ENCODE assay signal across 8 mouse cellular contexts in the genomic region with DNA sequence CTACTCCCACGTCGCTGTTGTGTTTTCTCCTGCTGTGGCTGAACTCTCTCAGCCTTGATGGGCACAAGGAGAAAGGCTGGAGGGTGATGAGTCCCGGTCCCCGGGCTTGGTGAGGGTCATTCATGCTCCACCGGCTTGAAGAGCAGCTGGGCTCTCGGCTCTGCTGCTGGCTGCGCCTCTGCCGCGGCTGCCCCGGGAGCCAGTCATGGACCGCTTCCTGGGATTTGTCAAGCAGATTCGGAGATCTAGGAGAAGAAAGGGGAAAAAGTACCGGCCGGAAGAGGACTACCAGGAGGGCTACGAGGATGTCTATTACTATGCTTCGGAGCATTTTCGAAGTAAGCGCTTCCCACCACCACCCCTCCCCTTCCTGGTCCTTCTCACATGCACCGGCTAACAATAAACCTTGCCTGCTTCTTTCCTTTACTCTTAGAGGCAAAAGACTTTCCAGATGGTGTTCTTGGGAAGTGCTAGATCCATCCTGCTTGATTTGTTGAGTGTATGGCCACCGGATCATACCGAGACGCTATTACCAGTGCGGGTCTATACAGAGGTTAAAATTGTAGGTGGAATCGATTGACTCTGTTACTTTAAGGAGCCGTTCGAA.
A peak's percentile ranks its signal among the peaks of the same experiment; 100 is the strongest.
DNase-seq lines count a peak whose midpoint lies in the region; ATAC-seq and TF ChIP-seq lines count a peak whose summit lies in the region.

No protein-coding gene starts in this region.

- H3K9me3 ChIP-seq in kidney, embryonic 15.5 days (replicated peaks) = no peaks in the 10 kb centered on the region
- H3K9me3 ChIP-seq in forebrain, postnatal 0 days (ENCODE audit: low read length) = no peaks in the 10 kb centered on the region
- H3K9me3 ChIP-seq in liver, embryonic 12.5 days (replicated peaks) = no peaks in the 10 kb centered on the region
- H3K9me3 ChIP-seq in stomach, embryonic 14.5 days (ENCODE audit: control insufficient read depth, low read depth, low read length) = no peaks in the 10 kb centered on the region

- no peak for TF ChIP-seq CTCF in cortical plate, adult 2 months (IDR thresholded peaks at IDR 0.05; ENCODE audit: extremely low read depth, insufficient read depth, low read length)
- no peak for TF ChIP-seq CTCF in forebrain, postnatal 0 days (IDR thresholded peaks at IDR 0.05; ENCODE audit: low read depth)

- WGBS in kidney, embryonic 15.5 days = 2% methylated on average over 26 of the region's 26 CpGs
- WGBS in forebrain, postnatal 0 days = 2% methylated on average over 26 of the region's 26 CpGs
- 5% methylated on average over 26 of the region's 26 CpGs for WGBS in liver, embryonic 12.5 days (ENCODE audit: insufficient replicate concordance)
- 2% methylated on average over 26 of the region's 26 CpGs for WGBS in stomach, embryonic 14.5 days

- TF ChIP-seq POLR2A in cortical plate, adult 2 months (IDR thresholded peaks at IDR 0.05; ENCODE audit: extremely low read depth, insufficient read depth, low read length) = no peak

- H3K27me3 ChIP-seq in kidney, embryonic 15.5 days = peaks cover 36% of the 10 kb centered on the region; the same call in 1 of the 2 replicates
- no peaks in the 10 kb centered on the region for H3K27me3 ChIP-seq in forebrain, postnatal 0 days (ENCODE audit: insufficient read depth, low read length)
- H3K27me3 ChIP-seq in liver, embryonic 12.5 days (replicated peaks) = peaks cover 39% of the 10 kb centered on the region
- no peaks in the 10 kb centered on the region for H3K27me3 ChIP-seq in stomach, embryonic 14.5 days (ENCODE audit: control insufficient read depth, insufficient read depth, low read length)

- peaks cover 25% of the 10 kb centered on the region for H3K4me1 ChIP-seq in kidney, embryonic 15.5 days
- no peaks in the 10 kb centered on the region for H3K4me1 ChIP-seq in cortical plate, adult 2 months (ENCODE audit: control insufficient read depth, insufficient read depth, low read length)
- H3K4me1 ChIP-seq in forebrain, postnatal 0 days (ENCODE audit: insufficient read depth) = peaks cover 11% of the 10 kb centered on the region; the same call in 1 of the 2 replicates
- H3K4me1 ChIP-seq in liver, embryonic 12.5 days = no peaks in the 10 kb centered on the region
- peaks cover 13% of the 10 kb centered on the region; the same call in 1 of the 2 replicates for H3K4me1 ChIP-seq in stomach, embryonic 14.5 days (ENCODE audit: control insufficient read depth, insufficient read depth, low read length)

- peak overlapping the region; percentile 72 for H3K4me2 ChIP-seq in kidney, embryonic 15.5 days
- H3K4me2 ChIP-seq in forebrain, postnatal 0 days (ENCODE audit: low read depth) = peak overlapping the region; percentile 86
- peak overlapping the region; percentile 46 for H3K4me2 ChIP-seq in liver, embryonic 12.5 days
- peak overlapping the region; percentile 54 for H3K4me2 ChIP-seq in stomach, embryonic 14.5 days (replicated peaks; ENCODE audit: low read depth, low read length)

- no peak overlapping the region for H3K27ac ChIP-seq in kidney, embryonic 15.5 days
- no peak overlapping the region for H3K27ac ChIP-seq in cortical plate, adult 2 months (ENCODE audit: insufficient read depth, low read length)
- peak overlapping the region; percentile 42; the same call in 1 of the 2 replicates for H3K27ac ChIP-seq in forebrain, postnatal 0 days (ENCODE audit: low read depth, low read length)
- no peak overlapping the region for H3K27ac ChIP-seq in liver, embryonic 12.5 days
- H3K27ac ChIP-seq in stomach, embryonic 14.5 days (ENCODE audit: low read length) = no peak overlapping the region

- DNase-seq in kidney, adult 9 months = no peak
- DNase-seq in forebrain, postnatal 0 days = peak; percentile 43
- DNase-seq in cerebellum, adult 9-10 months = no peak
- DNase-seq in urinary bladder, postnatal 25 days (ENCODE audit: low spot score) = no peak

- 0 out of 2 replicates have a peak overlapping the region, but pooled peaks have one; percentile 4 for H3K9ac ChIP-seq in kidney, embryonic 15.5 days
- peak overlapping the region; percentile 51 for H3K9ac ChIP-seq in forebrain, postnatal 0 days
- no peak overlapping the region for H3K9ac ChIP-seq in liver, embryonic 12.5 days
- no peak overlapping the region for H3K9ac ChIP-seq in stomach, embryonic 14.5 days (replicated peaks; ENCODE audit: low read depth, low read length)

- peak; percentile 75; the same call in 1 of the 2 replicates for ATAC-seq in kidney, embryonic 15.5 days (replicated peaks; ENCODE audit: low FRiP score)
- ATAC-seq in forebrain, postnatal 0 days = peak; percentile 24; the same call in 1 of the 2 replicates
- ATAC-seq in liver, embryonic 12.5 days = no peak
- no peak for ATAC-seq in stomach, embryonic 14.5 days (ENCODE audit: insufficient number of reproducible peaks, insufficient read depth, low FRiP score, low read depth)

- H3K4me3 ChIP-seq in kidney, embryonic 15.5 days (replicated peaks) = peak overlapping the region; percentile 38
- peak overlapping the region; percentile 29 for H3K4me3 ChIP-seq in cortical plate, adult 2 months (ENCODE audit: insufficient read depth, low read length)
- H3K4me3 ChIP-seq in forebrain, postnatal 0 days (ENCODE audit: low read depth, low read length) = peak overlapping the region; percentile 48
- no peak overlapping the region for H3K4me3 ChIP-seq in liver, embryonic 12.5 days
- H3K4me3 ChIP-seq in stomach, embryonic 14.5 days (ENCODE audit: low read depth, low read length) = peak overlapping the region; percentile 26

- no peaks in the 10 kb centered on the region for H3K36me3 ChIP-seq in kidney, embryonic 15.5 days
- H3K36me3 ChIP-seq in forebrain, postnatal 0 days (ENCODE audit: insufficient read depth) = no peaks in the 10 kb centered on the region
- no peaks in the 10 kb centered on the region for H3K36me3 ChIP-seq in liver, embryonic 12.5 days
- no peaks in the 10 kb centered on the region for H3K36me3 ChIP-seq in stomach, embryonic 14.5 days (ENCODE audit: control insufficient read depth, insufficient read depth, low read length)

Comparison
In these comparisons a context has a peak if more than half of its experiments do, and no peak if none do; other contexts are left out.
1. ATAC-seq: peak in kidney, embryonic 15.5 days (single experiment) and forebrain, postnatal 0 days (single experiment); none in liver, embryonic 12.5 days (single experiment) and stomach, embryonic 14.5 days (single experiment).
2. H3K9ac ChIP-seq: peak in kidney, embryonic 15.5 days (single experiment) and forebrain, postnatal 0 days (single experiment); none in liver, embryonic 12.5 days (single experiment) and stomach, embryonic 14.5 days (single experiment).
3. Peak in every context shown above with its lines, with median percentiles within 50 percentile points of each other: H3K4me2 ChIP-seq.